Mouse (Mus musculus): ENCODE measurements around the gene Aasdh. TPM values are rescaled to one million over a fixed set of nuclear protein-coding genes. Genes with fewer than 3 reads are reported as not detected.

Gene Aasdh
- polyA plus RNA-seq, 1 experiment from 2014 or later = 15.8 TPM

DNA sequence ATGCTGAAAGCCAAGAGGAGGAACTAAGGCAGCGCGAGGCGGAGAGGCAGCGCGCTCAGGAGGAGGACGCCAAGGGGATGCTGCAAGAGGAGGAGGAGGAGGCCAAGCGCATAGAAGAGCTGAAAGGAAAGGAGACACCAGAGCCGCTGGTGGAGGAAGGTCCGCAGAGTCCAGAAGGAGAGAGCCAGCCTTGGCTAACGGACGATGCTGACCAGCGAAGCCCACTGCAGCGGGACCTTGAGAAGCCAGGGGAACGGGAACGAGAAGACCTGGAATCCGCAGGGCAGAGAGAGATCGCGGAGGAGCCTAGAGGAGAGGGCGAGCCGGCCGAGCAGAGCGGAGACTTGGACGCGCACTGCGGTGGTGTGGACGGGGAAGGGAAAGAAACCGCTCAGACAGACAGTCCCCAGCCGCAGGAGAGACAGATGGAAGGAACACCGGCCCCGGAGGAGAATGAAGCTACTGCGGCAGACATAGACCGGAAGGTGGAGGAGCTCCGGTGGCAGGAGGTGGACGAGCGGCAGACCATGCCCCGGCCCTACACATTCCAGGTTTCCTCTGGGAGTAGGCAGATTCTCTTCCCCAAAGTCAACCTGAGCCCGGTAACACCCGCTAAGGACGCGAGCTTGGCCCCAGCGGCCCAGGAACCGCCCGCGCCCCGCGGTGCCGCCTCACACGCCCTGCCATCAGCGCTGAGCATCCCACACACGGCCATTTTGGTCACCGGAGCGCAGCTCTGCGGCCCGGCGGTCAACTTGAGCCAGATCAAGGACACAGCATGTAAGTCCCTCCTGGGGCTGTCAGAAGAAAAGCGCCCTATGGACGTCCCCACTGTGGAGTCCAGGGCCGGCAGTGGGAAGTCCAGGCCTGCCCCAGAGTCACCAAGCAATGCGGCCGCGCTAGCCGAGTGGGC lies 48.0 kb downstream of the Aasdh start:
- Histone ChIP-seq H3K4me3 (peak overlapping the region; percentile 35), H3K36me3 (peaks cover 11% of the 10 kb centered on the region; the same call in 1 of the 2 replicates), H3K4me1 (peaks cover 20% of the 10 kb centered on the region), H3K9ac (no peak overlapping the region), H3K9me3 (no peaks in the 10 kb centered on the region), H3K27me3 (peaks cover 43% of the 10 kb centered on the region), H3K4me2 (peak overlapping the region; percentile 63), H3K27ac (no peak overlapping the region)
- WGBS = 31% methylated on average over 62 of the region's 62 CpGs
- no peak for ATAC-seq (ENCODE audit: insufficient number of reproducible peaks, low FRiP score, low TSS enrichment, low read depth)

DNA sequence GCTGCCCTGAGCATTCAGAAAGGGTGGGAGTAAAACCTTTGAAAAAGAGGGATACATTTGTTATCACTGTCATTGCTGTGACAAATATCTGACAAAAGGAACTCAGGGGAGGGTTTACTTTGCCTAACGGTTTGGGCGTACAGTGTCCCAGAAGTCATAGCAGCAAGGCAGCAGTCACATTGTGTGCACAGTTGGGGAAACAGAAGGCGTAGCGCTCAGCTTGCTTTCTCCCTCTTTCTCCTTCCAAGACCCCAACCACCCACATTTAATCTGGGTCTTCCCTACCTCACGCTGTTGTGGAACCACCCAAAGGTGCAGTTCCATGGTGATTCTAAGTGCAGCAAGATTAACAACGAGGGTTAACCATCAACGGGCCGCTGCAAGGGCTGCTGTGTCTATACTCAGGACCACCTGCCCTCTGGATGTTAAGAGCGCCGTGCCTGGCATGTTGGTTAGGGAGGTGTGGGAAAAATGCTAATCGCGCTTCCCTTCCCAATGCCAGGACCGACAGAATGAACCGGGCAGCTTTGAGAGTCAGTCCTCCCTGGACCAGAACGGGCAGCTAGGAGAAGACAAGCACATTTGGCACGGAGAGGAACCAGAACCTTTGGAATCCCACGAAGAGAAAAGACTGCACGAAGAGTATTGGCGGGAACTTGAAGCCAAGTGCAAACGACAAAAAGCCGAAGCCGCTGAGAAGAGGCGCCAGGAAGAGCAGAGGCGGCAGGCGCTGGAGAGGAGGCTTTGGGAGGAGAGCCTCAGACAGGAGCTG lies 49.3 kb downstream of the Aasdh start:
- Histone ChIP-seq H3K36me3 (peaks cover 11% of the 10 kb centered on the region; the same call in 1 of the 2 replicates), H3K9ac (no peak overlapping the region), H3K4me2 (peak overlapping the region; percentile 63), H3K4me3 (peak overlapping the region; percentile 35), H3K27me3 (peaks cover 43% of the 10 kb centered on the region), H3K4me1 (peaks cover 20% of the 10 kb centered on the region), H3K9me3 (no peaks in the 10 kb centered on the region), H3K27ac (no peak overlapping the region)
- WGBS = 37% methylated on average over 25 of the region's 25 CpGs
- no peak for ATAC-seq (ENCODE audit: insufficient number of reproducible peaks, low FRiP score, low TSS enrichment, low read depth)

DNA sequence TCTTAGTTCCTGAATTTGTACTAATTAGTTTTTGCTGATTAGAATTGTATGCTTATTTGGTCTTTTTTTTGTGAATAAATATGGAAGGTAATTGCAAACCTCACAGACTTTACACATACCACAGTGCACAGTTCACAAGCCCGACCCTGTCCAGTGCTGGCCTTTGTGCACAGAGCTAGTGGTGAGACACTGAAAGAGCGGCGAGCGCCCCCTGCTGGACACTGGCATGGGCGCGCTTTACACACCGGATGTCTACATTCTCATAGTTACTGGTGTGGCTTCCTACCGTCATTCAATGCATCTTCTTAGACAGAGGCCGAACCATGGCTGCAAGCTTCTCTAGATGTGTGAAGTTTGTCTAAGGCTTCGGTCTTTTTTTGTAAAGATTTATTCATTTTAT lies 51.8 kb downstream of the Aasdh start:
- H3K27me3 ChIP-seq = peaks cover 38% of the 10 kb centered on the region
- H3K4me1 ChIP-seq = peaks cover 20% of the 10 kb centered on the region
- 20% methylated on average over 10 of the region's 10 CpGs for WGBS
- H3K9me3 ChIP-seq = no peaks in the 10 kb centered on the region
- peaks cover 8% of the 10 kb centered on the region; the same call in 1 of the 2 replicates for H3K36me3 ChIP-seq
- H3K27ac ChIP-seq = no peak overlapping the region
- no peak overlapping the region for H3K4me2 ChIP-seq
- no peak overlapping the region for H3K9ac ChIP-seq
- ATAC-seq (ENCODE audit: insufficient number of reproducible peaks, low FRiP score, low TSS enrichment, low read depth) = peak; percentile 74; the same call in 1 of the 2 replicates
- no peak overlapping the region for H3K4me3 ChIP-seq

DNA sequence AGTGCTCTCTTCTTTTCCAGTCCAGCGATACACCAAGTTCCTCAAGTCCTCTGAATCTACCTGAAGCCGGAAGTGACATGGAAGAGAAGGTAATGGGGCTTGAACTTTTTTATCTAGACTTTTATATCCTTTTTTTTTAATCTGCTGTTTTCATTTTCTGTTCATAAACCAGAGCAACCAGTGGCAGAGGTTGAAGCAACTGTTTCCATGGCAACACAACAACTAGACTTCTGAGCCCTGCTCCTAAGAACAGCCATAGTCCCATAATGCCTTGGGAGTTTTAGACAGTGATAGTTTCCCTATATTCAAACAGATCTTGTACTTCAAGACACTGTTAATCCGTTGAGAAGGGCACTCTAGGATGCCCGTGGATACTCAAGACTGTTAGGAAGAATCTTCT lies 54.0 kb downstream of the Aasdh start:
- 84% methylated on average over 4 of the region's 4 CpGs for WGBS
- H3K27ac ChIP-seq = no peak overlapping the region
- no peak overlapping the region for H3K4me2 ChIP-seq
- no peak for ATAC-seq (ENCODE audit: insufficient number of reproducible peaks, low FRiP score, low TSS enrichment, low read depth)
- no peak overlapping the region for H3K4me3 ChIP-seq
- peaks cover 15% of the 10 kb centered on the region for H3K27me3 ChIP-seq
- peaks cover 3% of the 10 kb centered on the region; the same call in 1 of the 2 replicates for H3K4me1 ChIP-seq
- H3K36me3 ChIP-seq = no peaks in the 10 kb centered on the region
- H3K9ac ChIP-seq = no peak overlapping the region
- no peaks in the 10 kb centered on the region for H3K9me3 ChIP-seq

DNA sequence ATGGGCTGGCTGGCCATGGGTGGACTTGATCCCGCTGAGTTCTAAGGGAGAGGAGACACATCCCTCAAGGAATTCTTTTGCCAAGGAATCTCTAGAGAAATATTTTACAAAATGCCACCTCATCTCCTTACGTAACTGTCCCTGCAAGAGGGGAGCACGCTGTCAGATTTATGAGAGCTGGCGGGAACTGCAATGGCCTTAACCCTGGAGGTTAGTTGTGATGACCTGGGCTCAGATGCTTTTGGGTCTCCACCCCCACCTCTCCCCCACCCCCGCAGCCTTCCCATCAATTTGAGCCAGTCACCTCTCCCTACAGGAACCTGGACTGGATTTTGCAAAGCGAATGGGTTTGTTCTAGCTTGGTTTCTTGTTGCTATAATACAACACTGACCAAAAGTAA lies 58.2 kb downstream of the Aasdh start:
- H3K4me1 ChIP-seq = 0 out of 2 replicates have a peak, but pooled peaks cover 3% of the 10 kb centered on the region
- no peaks in the 10 kb centered on the region for H3K9me3 ChIP-seq
- no peak for ATAC-seq (ENCODE audit: insufficient number of reproducible peaks, low FRiP score, low TSS enrichment, low read depth)
- H3K27ac ChIP-seq = no peak overlapping the region
- no peaks in the 10 kb centered on the region for H3K27me3 ChIP-seq
- H3K4me3 ChIP-seq = no peak overlapping the region
- 78% methylated on average over 6 of the region's 6 CpGs for WGBS
- H3K4me2 ChIP-seq = no peak overlapping the region
- no peaks in the 10 kb centered on the region for H3K36me3 ChIP-seq
- no peak overlapping the region for H3K9ac ChIP-seq

DNA sequence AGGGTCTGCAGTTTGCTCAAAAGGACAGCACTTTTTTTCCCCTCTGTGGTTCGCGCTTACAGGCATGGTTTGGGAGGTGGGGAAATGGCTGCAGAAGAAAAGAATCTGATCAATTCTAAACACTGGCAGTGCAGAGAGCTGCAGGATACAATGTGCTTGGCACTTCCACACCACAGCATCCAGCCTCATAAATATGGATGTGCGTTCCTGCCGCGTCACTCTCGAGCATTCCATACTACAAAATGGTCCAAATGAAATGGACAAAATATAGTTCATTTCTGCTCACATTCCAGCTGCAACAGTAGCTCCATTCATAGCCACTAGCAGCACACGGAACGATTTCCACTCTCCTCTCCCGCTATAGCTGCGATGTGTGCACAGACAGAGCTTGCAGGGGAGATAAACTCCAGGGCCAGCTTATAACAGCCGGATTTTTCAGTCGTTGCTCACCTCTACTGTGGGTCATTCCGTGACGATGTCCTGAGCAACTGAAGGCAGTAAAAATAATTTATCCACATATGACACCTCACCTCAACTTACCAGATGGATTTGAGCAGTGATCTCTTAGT lies 60.6 kb downstream of the Aasdh start:
- Histone ChIP-seq H3K27ac (0 out of 2 replicates have a peak overlapping the region, but pooled peaks have one; percentile 33), H3K9ac (no peak overlapping the region), H3K36me3 (no peaks in the 10 kb centered on the region), H3K9me3 (no peaks in the 10 kb centered on the region), H3K4me1 (peaks cover 5% of the 10 kb centered on the region; the same call in 1 of the 2 replicates), H3K4me3 (no peak overlapping the region), H3K4me2 (no peak overlapping the region), H3K27me3 (no peaks in the 10 kb centered on the region)
- WGBS = 66% methylated on average over 14 of the region's 14 CpGs
- ATAC-seq (ENCODE audit: insufficient number of reproducible peaks, low FRiP score, low TSS enrichment, low read depth) = no peak

DNA sequence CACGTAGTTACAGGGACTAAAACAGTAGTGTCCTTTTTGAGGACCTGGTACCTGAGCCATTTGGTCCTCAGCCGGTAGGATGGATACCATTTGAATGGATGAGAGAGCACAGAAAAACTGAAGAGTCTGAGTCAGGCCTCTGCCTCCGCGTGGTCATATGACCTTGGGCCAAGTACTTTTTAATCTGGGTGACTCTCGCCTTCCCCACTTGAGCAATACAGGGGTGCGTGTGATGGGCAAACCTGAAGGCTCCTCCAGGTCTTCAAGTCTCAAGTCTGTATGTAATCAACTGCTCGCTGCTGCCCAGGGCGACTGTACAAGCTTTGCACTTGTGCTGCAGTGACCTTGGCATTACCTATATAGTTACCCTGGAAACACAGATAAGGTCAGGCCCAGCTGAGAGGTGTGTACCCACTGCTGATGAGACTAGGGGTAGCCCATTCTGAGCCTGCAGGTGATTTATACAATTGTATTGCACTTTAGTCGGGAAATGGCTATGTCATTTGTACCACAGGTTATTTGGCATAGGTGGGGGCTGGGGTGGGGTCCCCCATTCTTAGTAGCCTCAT lies 61.4 kb downstream of the Aasdh start:
- no peak overlapping the region for H3K4me2 ChIP-seq
- no peaks in the 10 kb centered on the region for H3K36me3 ChIP-seq
- no peaks in the 10 kb centered on the region for H3K27me3 ChIP-seq
- no peak for ATAC-seq (ENCODE audit: insufficient number of reproducible peaks, low FRiP score, low TSS enrichment, low read depth)
- H3K4me1 ChIP-seq = peaks cover 5% of the 10 kb centered on the region; the same call in 1 of the 2 replicates
- no peaks in the 10 kb centered on the region for H3K9me3 ChIP-seq
- 83% methylated on average over 9 of the region's 9 CpGs for WGBS
- no peak overlapping the region for H3K4me3 ChIP-seq
- no peak overlapping the region for H3K27ac ChIP-seq
- H3K9ac ChIP-seq = no peak overlapping the region

DNA sequence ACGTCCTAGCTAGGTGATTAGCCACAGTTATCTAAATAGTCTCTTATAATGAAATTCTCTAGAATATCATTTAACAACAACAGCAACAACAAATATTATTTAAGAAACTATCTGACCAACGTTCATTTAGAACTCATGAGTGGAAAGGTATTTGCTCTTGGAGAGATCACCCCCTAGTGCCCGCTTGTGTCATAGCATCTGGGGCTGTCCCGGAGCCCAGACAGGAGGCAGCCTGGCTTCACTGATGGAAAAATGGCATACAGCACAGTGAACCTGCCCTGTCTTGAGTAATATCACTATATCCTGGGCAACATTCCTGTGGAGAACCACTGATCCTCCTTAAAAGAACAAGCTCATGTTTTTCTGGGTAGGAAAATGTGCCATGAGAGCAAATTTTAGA lies 61.9 kb downstream of the Aasdh start:
- peaks cover 5% of the 10 kb centered on the region; the same call in 1 of the 2 replicates for H3K4me1 ChIP-seq
- no peaks in the 10 kb centered on the region for H3K27me3 ChIP-seq
- ATAC-seq (ENCODE audit: insufficient number of reproducible peaks, low FRiP score, low TSS enrichment, low read depth) = no peak
- H3K36me3 ChIP-seq = no peaks in the 10 kb centered on the region
- no peak overlapping the region for H3K4me3 ChIP-seq
- no peak overlapping the region for H3K4me2 ChIP-seq
- no peak overlapping the region for H3K27ac ChIP-seq
- no peak overlapping the region for H3K9ac ChIP-seq
- H3K9me3 ChIP-seq = no peaks in the 10 kb centered on the region
- WGBS = 16% methylated on average over 4 of the region's 4 CpGs

DNA sequence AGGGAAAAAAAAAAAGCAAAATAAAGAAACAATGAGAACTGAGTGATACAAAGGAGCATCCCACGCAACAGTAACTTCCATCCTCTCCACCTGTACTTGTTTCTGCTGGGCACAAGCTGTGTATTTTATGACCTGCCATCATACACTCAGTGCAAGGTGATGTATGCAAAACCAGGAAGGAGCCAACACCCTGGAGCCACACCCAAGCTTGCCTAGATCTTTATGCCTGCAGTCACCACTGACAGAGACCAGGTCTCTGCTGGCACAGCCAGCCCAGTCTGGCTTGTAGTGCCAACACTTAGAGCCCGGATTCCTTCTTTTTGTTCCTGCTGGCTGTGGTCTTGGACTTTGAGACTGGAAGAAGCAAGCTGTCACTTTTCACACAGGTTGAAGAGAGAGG lies 63.5 kb downstream of the Aasdh start:
- Histone ChIP-seq H3K27ac (no peak overlapping the region), H3K9ac (no peak overlapping the region), H3K4me2 (no peak overlapping the region), H3K4me3 (no peak overlapping the region), H3K36me3 (no peaks in the 10 kb centered on the region), H3K9me3 (no peaks in the 10 kb centered on the region), H3K4me1 (peaks cover 5% of the 10 kb centered on the region; the same call in 1 of the 2 replicates), H3K27me3 (no peaks in the 10 kb centered on the region)
- WGBS = 75% methylated on average over 2 of the region's 2 CpGs
- ATAC-seq (ENCODE audit: insufficient number of reproducible peaks, low FRiP score, low TSS enrichment, low read depth) = no peak

DNA sequence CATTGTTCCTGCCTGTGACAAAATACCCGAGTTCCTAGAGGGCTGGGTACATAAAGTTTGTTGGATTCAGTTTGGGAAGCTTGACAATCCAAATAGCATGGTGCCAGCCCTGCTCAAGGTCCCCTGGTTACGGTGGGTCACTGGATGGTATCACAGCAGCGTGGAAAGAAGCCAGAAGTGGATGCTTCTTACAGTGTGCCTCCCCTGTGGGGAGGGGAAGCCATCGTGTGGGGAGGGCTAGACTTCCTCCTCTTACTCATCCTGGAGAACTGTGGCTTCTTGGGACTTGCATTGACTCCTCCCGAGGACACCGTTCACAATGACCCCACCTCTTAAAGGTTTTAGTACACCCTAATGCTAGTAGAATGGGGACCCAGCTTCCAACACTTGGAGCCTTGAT lies 65.5 kb downstream of the Aasdh start:
- H3K4me1 ChIP-seq = peaks cover 5% of the 10 kb centered on the region; the same call in 1 of the 2 replicates
- no peak overlapping the region for H3K27ac ChIP-seq
- H3K9ac ChIP-seq = no peak overlapping the region
- no peaks in the 10 kb centered on the region for H3K9me3 ChIP-seq
- no peaks in the 10 kb centered on the region for H3K36me3 ChIP-seq
- H3K4me2 ChIP-seq = no peak overlapping the region
- 82% methylated on average over 6 of the region's 6 CpGs for WGBS
- H3K27me3 ChIP-seq = no peaks in the 10 kb centered on the region
- ATAC-seq (ENCODE audit: insufficient number of reproducible peaks, low FRiP score, low TSS enrichment, low read depth) = no peak
- H3K4me3 ChIP-seq = no peak overlapping the region

DNA sequence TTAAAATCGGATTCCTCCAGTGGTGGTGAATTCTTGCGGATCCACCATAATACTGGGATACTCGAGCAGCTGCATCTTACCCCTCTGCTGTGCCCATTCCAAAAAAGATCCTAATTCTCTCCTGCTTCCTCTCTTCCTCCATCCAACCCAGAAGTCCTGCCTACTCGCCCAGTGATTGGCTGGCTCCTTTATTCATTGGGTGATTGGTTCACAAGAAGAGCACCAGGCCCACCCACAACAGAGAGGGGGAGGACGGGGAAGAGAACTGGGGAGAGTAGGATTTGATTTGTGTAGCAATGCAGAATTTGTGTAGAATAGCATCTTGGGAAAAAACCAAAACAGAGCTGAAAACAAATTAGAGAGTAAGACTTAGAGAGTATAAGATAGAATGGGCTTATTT lies 68.3 kb downstream of the Aasdh start:
- no peak overlapping the region for H3K4me3 ChIP-seq

More for the DNA sequence above, 68.3 kb downstream of the Aasdh start:
- Histone ChIP-seq H3K4me2 (no peak overlapping the region), H3K27me3 (no peaks in the 10 kb centered on the region), H3K4me1 (peaks cover 2% of the 10 kb centered on the region; the same call in 1 of the 2 replicates), H3K9me3 (no peaks in the 10 kb centered on the region), H3K36me3 (no peaks in the 10 kb centered on the region), H3K27ac (no peak overlapping the region), H3K9ac (no peak overlapping the region)
- no peak for ATAC-seq (ENCODE audit: insufficient number of reproducible peaks, low FRiP score, low TSS enrichment, low read depth)
- 58% methylated on average over 5 of the region's 5 CpGs for WGBS

Data from limb, embryonic 15.5 days (tissue).